Mouse (Mus musculus) lung, postnatal 0 days (tissue): ENCODE measurements around the gene Cbl. TPM values are rescaled to one million over a fixed set of nuclear protein-coding genes. Genes with fewer than 3 reads are reported as not detected.

Experiments used
- ATAC-seq: fragments of 200-750 bp; cut with Nextera tagmentation; 2 replicates; pipeline ENCODE4 v1.8.0; 2017; ENCODE audit warnings: moderate library complexity
- DNase-seq: peaks from one replicate; pipeline ENCODE4 v3.0.0-alpha.2; 2016; ENCODE audit warnings: low spot score
- H3K27ac ChIP-seq: fragments of 300-500 bp; sonication (generic); 2 replicates; pipeline ENCODE4 v1.5.1; 2014; ENCODE audit warnings: antibody characterized with exemption, mild to moderate bottlenecking, low read length, mixed read lengths
- H3K27me3 ChIP-seq: fragments of 300-500 bp; sonication (generic); replicated peaks from 2 replicates; pipeline ENCODE4 v1.6.1; 2014; ENCODE audit warnings: low read length, mixed read lengths; ENCODE audit not compliant: insufficient read depth
- H3K36me3 ChIP-seq: fragments of 300-500 bp; sonication (generic); 2 replicates; pipeline ENCODE4 v1.6.1; 2014; ENCODE audit warnings: low read length, mixed read lengths; ENCODE audit not compliant: insufficient read depth
- H3K4me1 ChIP-seq: fragments of 300-500 bp; sonication (generic); 2 replicates; pipeline ENCODE4 v1.6.1; 2014; ENCODE audit warnings: antibody characterized with exemption, low read depth, low read length, mixed read lengths; ENCODE audit not compliant: insufficient read depth
- H3K4me2 ChIP-seq: fragments of 300-500 bp; sonication (generic); replicated peaks from 2 replicates; pipeline ENCODE4 v1.6.1; 2014; ENCODE audit warnings: low read depth, mild to moderate bottlenecking, low read length, moderate library complexity, mixed read lengths
- H3K4me3 ChIP-seq: fragments of 300-500 bp; sonication (generic); 2 replicates; pipeline ENCODE4 v1.5.1; 2014; ENCODE audit warnings: low read depth, low read length
- H3K9ac ChIP-seq: fragments of 300-500 bp; sonication (generic); replicated peaks from 2 replicates; pipeline ENCODE4 v1.6.1; 2014; ENCODE audit warnings: low read depth, mild to moderate bottlenecking
- H3K9me3 ChIP-seq: fragments of 300-500 bp; sonication (generic); 2 replicates; pipeline ENCODE4 v1.6.1; 2016; ENCODE audit warnings: low read length, mixed read lengths
- CTCF ChIP-seq: IDR thresholded peaks from 2 replicates; pipeline ENCODE4 v1.5.1; 2016; ENCODE audit warnings: antibody characterized with exemption, mild to moderate bottlenecking
- EP300 ChIP-seq: IDR thresholded peaks from 2 replicates; pipeline ENCODE4 v1.6.1; 2016; ENCODE audit warnings: antibody characterized with exemption, mild to moderate bottlenecking, control low read depth
- WGBS: fragments of 180-500 bp; shearing (Covaris S2); extraction: QIAGEN DNeasy Blood & Tissue Kit; methylation state at CpG from one replicate; pipeline ENCODE4 v1.1.7; 2014; 5-methylcytosine and 5-hydroxymethylcytosine counted together
- polyA plus RNA-seq: library from polyadenylated mRNA; unstranded; fragments of >200 nt; fragmentation: Nextera tagmentation; extraction: Ambion mirVana; gene quantifications from 2 replicates; pipeline ENCODE4 v1.2.1, GENCODE M21; 2015

The Cbl gene
- polyA plus RNA-seq, 1 experiment from 2014 or later, result 6.8 TPM

- Histone ChIP-seq H3K9me3 (no peaks in the 10 kb centered on the region), H3K4me3 (no peak overlapping the region), H3K36me3 (no peaks in the 10 kb centered on the region), H3K4me1 (peaks cover 12% of the 10 kb centered on the region; the same call in 1 of the 2 replicates), H3K4me2 (0 out of 2 replicates have a peak overlapping the region, but pooled peaks have one; percentile 11), H3K27me3 (no peaks in the 10 kb centered on the region), H3K9ac (no peak overlapping the region), H3K27ac (peak overlapping the region; percentile 52)
- DNase-seq (no peak), ATAC-seq (no peak)
- TF ChIP-seq EP300 (no peak), CTCF (no peak)
- 68% methylated on average over 3 of the region's 3 CpGs for WGBS
Measured at GRCm38 (mm10) chr9:44126746-44127145, 107.1 kb downstream of the Cbl start.

DNA sequence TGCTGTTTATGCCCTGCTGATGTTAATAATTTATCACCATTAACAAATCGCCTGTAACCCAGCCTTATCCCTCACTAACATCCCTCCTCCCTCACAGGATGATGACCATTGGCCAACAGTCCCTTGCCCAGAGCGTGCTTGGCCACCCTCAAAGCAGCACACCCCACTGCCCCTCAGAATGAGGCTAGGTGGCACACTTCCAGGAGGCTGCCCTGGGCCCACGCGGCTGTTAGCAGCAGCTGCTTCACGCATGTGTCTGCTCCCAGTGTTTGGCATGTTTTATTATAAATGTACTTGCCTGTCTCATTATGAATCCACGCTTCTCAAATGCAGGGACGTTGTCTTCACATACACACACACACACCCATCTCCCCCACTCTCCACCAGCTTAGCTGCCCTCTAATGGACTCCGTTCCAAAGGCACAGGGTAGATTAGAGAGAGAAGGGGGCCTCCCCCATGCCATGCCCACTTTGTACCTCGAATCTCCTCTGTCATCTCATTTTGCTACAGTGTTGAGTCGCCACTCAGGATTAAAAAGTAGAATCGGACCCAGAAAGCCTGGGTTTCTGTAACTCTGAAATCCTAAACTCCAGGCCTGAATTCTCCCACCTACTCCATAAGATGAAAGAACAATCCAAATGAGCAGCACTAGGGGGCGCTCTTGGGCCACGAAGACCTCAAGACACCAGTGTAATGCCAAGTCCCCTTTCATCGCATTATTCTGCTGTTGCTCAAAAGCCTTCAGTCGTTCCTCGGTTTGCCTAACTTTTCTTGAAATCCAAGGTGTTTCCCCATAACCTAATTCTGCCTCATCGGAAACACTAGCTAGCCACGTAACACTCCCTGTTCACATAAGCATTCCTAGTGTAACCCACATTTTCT, 108.1 kb downstream of the Cbl start:
- WGBS, result 24% methylated on average over 18 of the region's 18 CpGs
- peaks cover 12% of the 10 kb centered on the region; the same call in 1 of the 2 replicates for H3K4me1 ChIP-seq
- no peak for TF ChIP-seq EP300
- TF ChIP-seq CTCF, result peak; percentile 93
- peak overlapping the region; percentile 52 for H3K27ac ChIP-seq
- H3K9ac ChIP-seq, result no peak overlapping the region
- H3K9me3 ChIP-seq, result no peaks in the 10 kb centered on the region
- peak; percentile 13; the same call in 1 of the 2 replicates for ATAC-seq
- H3K4me2 ChIP-seq, result 0 out of 2 replicates have a peak overlapping the region, but pooled peaks have one; percentile 11
- H3K4me3 ChIP-seq, result no peak overlapping the region
- H3K27me3 ChIP-seq, result no peaks in the 10 kb centered on the region
- H3K36me3 ChIP-seq, result no peaks in the 10 kb centered on the region
- DNase-seq, result peak; percentile 92

DNA sequence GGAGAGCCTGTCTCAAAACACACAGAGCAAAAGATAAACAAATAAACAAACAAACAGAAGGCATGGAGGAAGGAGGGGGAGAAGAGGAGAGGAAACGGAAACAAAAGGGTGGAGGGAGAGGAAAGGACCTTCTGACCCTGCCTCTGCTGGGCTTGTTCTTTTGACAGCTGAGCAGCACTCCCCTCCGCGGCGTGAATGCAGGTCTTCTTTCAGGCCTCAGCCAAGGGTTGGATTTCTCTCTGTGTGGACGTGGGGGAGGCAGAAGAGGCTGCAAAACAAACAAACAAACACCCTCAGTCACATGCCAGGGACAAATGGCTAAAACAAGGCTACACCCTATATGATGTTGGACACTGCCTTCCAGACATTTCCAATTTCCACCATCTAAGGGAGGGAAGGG, 108.8 kb downstream of the Cbl start:
- DNase-seq, result no peak
- no peak overlapping the region for H3K4me3 ChIP-seq
- H3K9me3 ChIP-seq, result no peaks in the 10 kb centered on the region
- no peak overlapping the region for H3K4me2 ChIP-seq
- H3K4me1 ChIP-seq, result peaks cover 12% of the 10 kb centered on the region
- no peak overlapping the region for H3K27ac ChIP-seq
- no peaks in the 10 kb centered on the region for H3K27me3 ChIP-seq
- TF ChIP-seq EP300, result no peak
- no peak for TF ChIP-seq CTCF
- WGBS, result 39% methylated on average over 5 of the region's 5 CpGs
- no peak overlapping the region for H3K9ac ChIP-seq
- no peak for ATAC-seq
- no peaks in the 10 kb centered on the region for H3K36me3 ChIP-seq

- Histone ChIP-seq H3K4me1 (peaks cover 7% of the 10 kb centered on the region), H3K4me3 (no peak overlapping the region), H3K27ac (no peak overlapping the region), H3K36me3 (no peaks in the 10 kb centered on the region), H3K9ac (no peak overlapping the region), H3K4me2 (no peak overlapping the region), H3K27me3 (no peaks in the 10 kb centered on the region), H3K9me3 (no peaks in the 10 kb centered on the region)
- TF ChIP-seq EP300 (no peak), CTCF (peak; percentile 72)
- WGBS, result 68% methylated on average over 6 of the region's 6 CpGs
- DNase-seq, result no peak
- ATAC-seq, result no peak
Measured at GRCm38 (mm10) chr9:44124317-44124716, 109.5 kb downstream of the Cbl start.

DNA sequence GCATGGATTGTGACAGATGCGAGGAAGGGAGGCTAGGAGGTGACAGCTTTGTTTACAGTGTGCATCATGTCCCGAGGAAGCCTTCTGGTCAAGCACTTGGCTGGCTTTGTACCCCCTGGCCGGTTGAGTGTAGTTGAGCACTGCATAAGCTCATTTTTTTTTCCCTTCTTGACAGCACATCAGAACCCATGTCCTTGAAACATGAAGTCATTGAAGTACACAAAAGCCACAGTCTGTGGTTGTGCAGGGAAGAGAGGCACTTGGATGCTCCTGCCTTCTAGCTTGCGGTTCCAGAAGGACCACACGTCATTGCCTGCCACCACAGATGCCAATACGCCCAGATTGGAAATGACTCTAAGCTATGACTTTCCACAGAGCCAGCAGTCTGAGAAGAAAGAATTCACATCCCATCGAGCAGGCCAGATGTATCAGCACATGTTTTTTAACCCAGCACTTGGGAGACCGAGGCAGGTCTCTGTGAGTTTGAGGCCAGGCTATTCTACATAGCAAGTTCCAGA, 113.8 kb downstream of the Cbl start:
- WGBS, result 50% methylated on average over 8 of the region's 8 CpGs
- Histone ChIP-seq H3K27me3 (no peaks in the 10 kb centered on the region), H3K9ac (no peak overlapping the region), H3K9me3 (no peaks in the 10 kb centered on the region), H3K4me3 (no peak overlapping the region), H3K4me2 (no peak overlapping the region), H3K4me1 (no peaks in the 10 kb centered on the region; the same call in 1 of the 2 replicates), H3K27ac (no peak overlapping the region), H3K36me3 (no peaks in the 10 kb centered on the region)
- no peak for DNase-seq
- TF ChIP-seq CTCF, result no peak
- no peak for TF ChIP-seq EP300
- ATAC-seq, result no peak

DNA sequence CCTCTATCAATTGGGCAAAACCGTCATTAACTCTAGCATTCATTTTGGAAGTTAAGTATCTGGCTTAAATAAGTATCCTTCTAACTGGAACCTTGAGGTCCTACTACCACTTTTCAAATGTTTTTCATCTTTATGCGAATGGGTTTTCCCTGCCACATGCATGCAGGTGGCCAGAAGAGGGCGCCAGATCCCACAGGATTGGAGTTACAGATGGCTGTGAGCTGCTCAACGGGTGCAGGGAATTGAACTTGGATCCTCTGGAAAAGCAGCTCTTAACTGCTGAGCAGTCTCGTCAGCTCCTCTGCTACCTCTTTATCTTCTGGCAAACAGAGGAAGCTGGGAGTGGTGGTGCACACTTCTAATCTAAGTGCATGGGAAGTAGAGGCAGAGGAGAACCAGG, 114.8 kb downstream of the Cbl start:
- H3K4me2 ChIP-seq, result no peak overlapping the region
- no peak overlapping the region for H3K27ac ChIP-seq
- ATAC-seq, result no peak
- no peak overlapping the region for H3K4me3 ChIP-seq
- no peaks in the 10 kb centered on the region for H3K27me3 ChIP-seq
- no peaks in the 10 kb centered on the region for H3K9me3 ChIP-seq
- H3K9ac ChIP-seq, result no peak overlapping the region
- H3K36me3 ChIP-seq, result no peaks in the 10 kb centered on the region
- H3K4me1 ChIP-seq, result no peaks in the 10 kb centered on the region; the same call in 1 of the 2 replicates
- TF ChIP-seq CTCF (peak; percentile 70), EP300 (no peak)
- DNase-seq, result no peak
- WGBS, result 52% methylated on average over 5 of the region's 5 CpGs
